Comparison of ENCODE assay signal across 8 mouse cellular contexts in the genomic region with DNA sequence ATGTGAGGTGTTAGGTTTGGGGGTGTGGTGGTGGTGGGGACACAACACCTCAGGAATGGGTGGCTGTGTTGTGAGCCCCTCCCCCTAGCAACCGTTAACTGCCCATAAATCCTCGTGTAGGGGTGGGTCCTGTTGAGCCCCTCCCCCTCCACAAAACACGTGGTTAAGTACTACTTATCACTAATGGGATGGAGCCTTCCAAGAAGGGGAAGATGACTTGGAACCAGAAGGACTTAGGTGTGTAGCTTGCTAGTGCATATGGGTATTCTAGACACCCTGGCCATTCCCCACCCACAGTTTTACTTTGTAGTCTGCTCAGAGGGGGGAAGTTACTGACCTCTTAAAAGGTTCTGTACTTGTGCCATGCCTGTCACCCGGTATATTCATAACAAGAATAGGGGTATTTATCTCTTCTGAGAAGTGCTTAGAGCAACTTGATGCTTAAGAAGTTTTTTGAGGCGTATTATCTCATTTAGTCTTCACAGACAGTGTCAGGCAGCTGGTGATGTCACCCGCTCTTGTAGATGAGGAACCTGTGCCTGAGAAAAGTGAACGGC. TPM values are rescaled to one million over a fixed set of nuclear protein-coding genes. Genes with fewer than 3 reads are reported as not detected.
DNase-seq lines count a peak whose midpoint lies in the region; ATAC-seq lines count a peak whose summit lies in the region.

No protein-coding gene starts in this region.

- H3K4me1 ChIP-seq in heart, embryonic 10.5 days: peaks cover 20% of the 10 kb centered on the region
- H3K4me1 ChIP-seq in forebrain, embryonic 13.5 days: peaks cover 29% of the 10 kb centered on the region
- peaks cover 23% of the 10 kb centered on the region for H3K4me1 ChIP-seq in limb, embryonic 10.5 days
- peaks cover 26% of the 10 kb centered on the region for H3K4me1 ChIP-seq in midbrain, embryonic 10.5 days

- no peak for ATAC-seq in forebrain, embryonic 13.5 days
- ATAC-seq in frontal cortex, adult (ENCODE audit: low TSS enrichment): no peak

- H3K9ac ChIP-seq in forebrain, embryonic 13.5 days: peak overlapping the region; percentile 95

- intact Hi-C loops in heart, postnatal 10 days (cut with DNase I): loop anchor here (5.0 to 10.0 kb wide), 2 partner anchors 50 to 292 kb away; partner anchors contain the start of genes Plagl2 and Pofut1

- 45% methylated on average over 7 of the region's 7 CpGs for WGBS in heart, embryonic 10.5 days
- 52% methylated on average over 7 of the region's 7 CpGs for WGBS in forebrain, embryonic 13.5 days
- 52% methylated on average over 7 of the region's 7 CpGs for WGBS in limb, embryonic 10.5 days
- WGBS in midbrain, embryonic 10.5 days: 57% methylated on average over 7 of the region's 7 CpGs

- H3K27me3 ChIP-seq in heart, embryonic 10.5 days (ENCODE audit: insufficient read depth, poor library complexity, severe bottlenecking): no peaks in the 10 kb centered on the region
- H3K27me3 ChIP-seq in forebrain, embryonic 13.5 days: no peaks in the 10 kb centered on the region
- no peaks in the 10 kb centered on the region for H3K27me3 ChIP-seq in limb, embryonic 10.5 days (ENCODE audit: low read depth, poor library complexity, severe bottlenecking)
- no peaks in the 10 kb centered on the region for H3K27me3 ChIP-seq in midbrain, embryonic 10.5 days (ENCODE audit: low read depth, poor library complexity, severe bottlenecking)

- no peaks in the 10 kb centered on the region for H3K36me3 ChIP-seq in heart, embryonic 10.5 days
- no peaks in the 10 kb centered on the region for H3K36me3 ChIP-seq in forebrain, embryonic 13.5 days (ENCODE audit: poor library complexity, severe bottlenecking)
- peaks cover 3% of the 10 kb centered on the region; the same call in 1 of the 2 replicates for H3K36me3 ChIP-seq in limb, embryonic 10.5 days
- no peaks in the 10 kb centered on the region for H3K36me3 ChIP-seq in midbrain, embryonic 10.5 days

- H3K4me2 ChIP-seq in forebrain, embryonic 13.5 days: peak overlapping the region; percentile 88

- no peaks in the 10 kb centered on the region for H3K9me3 ChIP-seq in heart, embryonic 10.5 days
- no peaks in the 10 kb centered on the region for H3K9me3 ChIP-seq in forebrain, embryonic 13.5 days (replicated peaks)
- no peaks in the 10 kb centered on the region for H3K9me3 ChIP-seq in limb, embryonic 10.5 days (replicated peaks)
- H3K9me3 ChIP-seq in midbrain, embryonic 10.5 days (replicated peaks): no peaks in the 10 kb centered on the region

- H3K27ac ChIP-seq in heart, embryonic 10.5 days: no peak overlapping the region
- H3K27ac ChIP-seq in forebrain, embryonic 13.5 days: no peak overlapping the region
- no peak overlapping the region for H3K27ac ChIP-seq in limb, embryonic 10.5 days
- no peak overlapping the region for H3K27ac ChIP-seq in midbrain, embryonic 10.5 days (replicated peaks)

- peak overlapping the region; percentile 99 for H3K4me3 ChIP-seq in heart, embryonic 10.5 days
- H3K4me3 ChIP-seq in forebrain, embryonic 13.5 days: peak overlapping the region; percentile 92
- H3K4me3 ChIP-seq in limb, embryonic 10.5 days: peak overlapping the region; percentile 74
- peak overlapping the region; percentile 68 for H3K4me3 ChIP-seq in midbrain, embryonic 10.5 days

- no peak for DNase-seq in heart, embryonic 10.5 days (ENCODE audit: low spot score)
- no peak for DNase-seq in heart, postnatal 10 days
- DNase-seq in Muller cell, postnatal 12 days (ENCODE audit: inconsistent ontology term): peak; percentile 44
- DNase-seq in limb, embryonic 10.5 days (ENCODE audit: low spot score): peak; percentile 43
- DNase-seq in midbrain, embryonic 10.5 days (ENCODE audit: low spot score): no peak
- no peak for DNase-seq in urinary bladder, postnatal 25 days (ENCODE audit: low spot score)

RNA-seq across cellular contexts. Expression of gene Kif3b, which starts 1.2 kb away (rescaled TPM):
- polyA plus RNA-seq in heart, embryonic 10.5 days (2016; fragmentation: Nextera tagmentation; extraction: Ambion mirVana): 4.1 and 4.4 TPM in 2 replicates
- total RNA-seq in heart, postnatal 10 days (2021): 10 to 100 TPM; 11.3 to 12.9 TPM
- 11.3 and 12.9 TPM in 2 replicates for polyA plus RNA-seq in forebrain, embryonic 13.5 days (2015; fragmentation: Nextera tagmentation; extraction: Ambion mirVana)
- 4.8 and 5.4 TPM in 2 replicates for polyA plus RNA-seq in limb, embryonic 10.5 days (2016; fragmentation: Nextera tagmentation; extraction: Ambion mirVana)
- polyA plus RNA-seq in midbrain, embryonic 10.5 days (2016; fragmentation: Nextera tagmentation; extraction: Ambion mirVana): 7.0 TPM in 2 replicates

RNA-seq across cellular contexts. Expression of gene Pofut1, which starts 51.0 kb away (rescaled TPM):
- polyA plus RNA-seq in heart, embryonic 10.5 days (2016; fragmentation: Nextera tagmentation; extraction: Ambion mirVana): 4.4 and 6.1 TPM in 2 replicates
- total RNA-seq in heart, postnatal 10 days (2021): 10 to 100 TPM; 19.2 to 22.5 TPM
- polyA plus RNA-seq in forebrain, embryonic 13.5 days (2015; fragmentation: Nextera tagmentation; extraction: Ambion mirVana): 6.8 and 7.3 TPM in 2 replicates
- polyA plus RNA-seq in limb, embryonic 10.5 days (2016; fragmentation: Nextera tagmentation; extraction: Ambion mirVana): 5.9 and 6.1 TPM in 2 replicates
- polyA plus RNA-seq in midbrain, embryonic 10.5 days (2016; fragmentation: Nextera tagmentation; extraction: Ambion mirVana): 5.9 and 6.3 TPM in 2 replicates

RNA-seq across cellular contexts. Expression of gene Plagl2, which starts 51.2 kb away (rescaled TPM):
- 22.4 and 22.8 TPM in 2 replicates for polyA plus RNA-seq in heart, embryonic 10.5 days (2016; fragmentation: Nextera tagmentation; extraction: Ambion mirVana)
- 1 to 10 TPM; 5.7 to 7.8 TPM for total RNA-seq in heart, postnatal 10 days (2021)
- polyA plus RNA-seq in forebrain, embryonic 13.5 days (2015; fragmentation: Nextera tagmentation; extraction: Ambion mirVana): 12.0 and 13.6 TPM in 2 replicates
- polyA plus RNA-seq in limb, embryonic 10.5 days (2016; fragmentation: Nextera tagmentation; extraction: Ambion mirVana): 24.6 and 27.3 TPM in 2 replicates
- polyA plus RNA-seq in midbrain, embryonic 10.5 days (2016; fragmentation: Nextera tagmentation; extraction: Ambion mirVana): 29.1 and 29.4 TPM in 2 replicates

RNA-seq across cellular contexts. Expression of gene Asxl1, which starts 53.2 kb away (rescaled TPM):
- polyA plus RNA-seq in heart, embryonic 10.5 days (2016; fragmentation: Nextera tagmentation; extraction: Ambion mirVana): 9.2 and 9.6 TPM in 2 replicates
- total RNA-seq in heart, postnatal 10 days (2021): 10 to 100 TPM; 27.5 to 30.3 TPM
- polyA plus RNA-seq in forebrain, embryonic 13.5 days (2015; fragmentation: Nextera tagmentation; extraction: Ambion mirVana): 12.0 and 12.5 TPM in 2 replicates
- 17.0 and 17.2 TPM in 2 replicates for polyA plus RNA-seq in limb, embryonic 10.5 days (2016; fragmentation: Nextera tagmentation; extraction: Ambion mirVana)
- 11.8 and 12.3 TPM in 2 replicates for polyA plus RNA-seq in midbrain, embryonic 10.5 days (2016; fragmentation: Nextera tagmentation; extraction: Ambion mirVana)

Comparison
In these comparisons a context has a peak if more than half of its experiments do, and no peak if none do; other contexts are left out.
1. DNase-seq: peak in Muller cell, postnatal 12 days (single experiment) and limb, embryonic 10.5 days (single experiment); none in heart, embryonic 10.5 days (single experiment), heart, postnatal 10 days (0 of 2), midbrain, embryonic 10.5 days (single experiment) and urinary bladder, postnatal 25 days (single experiment).
2. Peak in every context shown above with its lines, with median percentiles within 50 percentile points of each other: H3K4me3 ChIP-seq.